Mouse (Mus musculus) heart, adult 2 months (tissue): ENCODE data around the gene Dnah14.

ENCODE experiments used
- CTCF ChIP-seq: fragments of 200-600 bp; IDR thresholded peaks from 2 replicates; pipeline ENCODE4 v1.8.1; 2022; ENCODE audit warnings: antibody characterized with exemption, mild to moderate bottlenecking, moderate library complexity
- POLR2A ChIP-seq: fragments of 200-500 bp; IDR thresholded peaks from 2 replicates; pipeline ENCODE4 v1.6.1; 2011; ENCODE audit warnings: mild to moderate bottlenecking, low read depth, low read length, control low read depth; ENCODE audit not compliant: insufficient read depth

DNA sequence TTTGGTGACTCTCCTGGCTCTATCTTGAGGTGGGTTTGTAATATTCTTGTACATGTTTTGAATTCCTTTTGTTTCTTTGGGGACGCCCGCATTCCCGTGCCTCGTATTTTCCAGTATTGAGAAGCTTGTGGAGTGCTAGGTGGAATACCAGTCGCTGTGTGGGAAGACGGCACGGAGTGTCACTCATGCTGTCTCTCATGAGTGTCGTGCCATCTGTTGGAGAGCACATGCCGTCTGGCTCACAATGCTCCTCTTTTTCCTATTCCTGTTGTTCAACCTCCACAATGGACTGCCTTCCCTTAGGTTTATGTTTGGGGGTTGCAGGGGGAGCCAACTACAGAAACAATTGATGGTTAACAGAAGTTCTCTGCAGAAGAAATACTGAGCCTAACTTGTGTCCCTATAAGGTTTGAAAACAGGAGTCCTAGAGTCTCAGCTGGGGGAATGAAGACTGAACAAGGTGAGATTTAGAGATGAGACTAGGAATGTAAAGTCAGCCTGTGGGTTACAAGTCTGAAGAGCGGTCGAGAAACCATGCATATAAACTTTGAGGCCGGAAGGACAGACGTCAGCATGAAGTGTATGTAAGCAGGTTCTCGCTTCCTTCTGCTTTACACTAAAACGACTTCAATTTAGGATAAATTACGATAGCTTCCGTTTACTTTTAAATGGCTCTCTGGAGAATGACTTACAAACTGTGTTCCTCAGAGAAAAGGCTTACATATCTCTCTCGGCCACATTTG lies 235.3 kb downstream of the Dnah14 start:
- TF ChIP-seq CTCF, result no peak
- no peak for TF ChIP-seq POLR2A
